Mouse (Mus musculus): ENCODE data around the gene Vasp.

Gene Vasp

DNA sequence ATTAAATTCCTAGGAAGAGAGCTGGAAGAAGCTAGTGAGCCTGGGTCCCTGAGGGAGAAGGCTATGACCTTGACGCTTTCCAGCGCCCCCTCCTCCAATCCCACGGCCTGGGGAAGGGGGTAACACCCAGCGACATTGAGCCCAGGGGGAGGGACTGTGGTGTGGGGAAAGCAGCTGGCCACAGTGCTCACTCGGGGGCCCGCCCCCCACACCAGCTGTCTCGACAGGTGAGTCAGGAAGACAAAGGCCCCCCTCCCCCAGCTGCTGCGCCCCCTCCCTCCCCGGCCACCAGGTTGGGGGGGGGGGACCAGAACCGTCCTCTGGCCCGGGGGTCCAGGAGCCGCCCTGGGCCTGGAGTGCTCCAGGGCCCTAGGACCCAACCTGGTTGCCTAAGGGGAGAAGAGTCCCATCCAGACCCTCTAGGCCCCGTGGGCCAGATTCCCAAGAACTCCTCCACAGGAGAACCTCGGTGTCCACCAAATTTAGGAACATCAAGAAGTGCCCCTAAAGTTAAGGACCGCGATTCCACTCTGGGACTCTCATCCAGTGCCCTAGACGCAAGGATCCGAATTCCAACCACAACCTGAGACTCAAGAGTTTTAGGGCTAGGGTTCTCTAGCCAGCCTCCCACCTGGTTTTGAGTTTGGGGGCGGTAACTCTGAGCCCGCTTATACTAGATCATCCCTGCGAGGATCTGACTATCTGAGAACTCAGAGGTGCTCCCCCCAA lies 944 bp downstream of the Vasp start:
- no peak for DNase-seq (ENCODE audit: low spot score in 2 of 2)

GRCm38 (mm10) chr7:19269721-19270441 lies 1.7 kb downstream of the Vasp start:
- peak in 1 of 2 experiments; percentile 61 for DNase-seq (ENCODE audit: low spot score in 2 of 2)

GRCm38 (mm10) chr7:19268993-19269681 lies 2.5 kb downstream of the Vasp start:
- DNase-seq (ENCODE audit: low spot score in 2 of 2), result no peak

GRCm38 (mm10) chr7:19267051-19267450 lies 4.6 kb downstream of the Vasp start:
- no peak for DNase-seq (ENCODE audit: low spot score in 2 of 2)

GRCm38 (mm10) chr7:19265928-19266822 lies 5.4 kb downstream of the Vasp start:
- peak; percentile 68 to 77 for DNase-seq (ENCODE audit: low spot score in 2 of 2)

- DNase-seq (ENCODE audit: low spot score in 2 of 2), result no peak
Measured at GRCm38 (mm10) chr7:19265147-19265546, 6.5 kb downstream of the Vasp start.

GRCm38 (mm10) chr7:19258336-19258735 lies 13.3 kb downstream of the Vasp start:
- DNase-seq (ENCODE audit: low spot score in 2 of 2), result no peak

DNA sequence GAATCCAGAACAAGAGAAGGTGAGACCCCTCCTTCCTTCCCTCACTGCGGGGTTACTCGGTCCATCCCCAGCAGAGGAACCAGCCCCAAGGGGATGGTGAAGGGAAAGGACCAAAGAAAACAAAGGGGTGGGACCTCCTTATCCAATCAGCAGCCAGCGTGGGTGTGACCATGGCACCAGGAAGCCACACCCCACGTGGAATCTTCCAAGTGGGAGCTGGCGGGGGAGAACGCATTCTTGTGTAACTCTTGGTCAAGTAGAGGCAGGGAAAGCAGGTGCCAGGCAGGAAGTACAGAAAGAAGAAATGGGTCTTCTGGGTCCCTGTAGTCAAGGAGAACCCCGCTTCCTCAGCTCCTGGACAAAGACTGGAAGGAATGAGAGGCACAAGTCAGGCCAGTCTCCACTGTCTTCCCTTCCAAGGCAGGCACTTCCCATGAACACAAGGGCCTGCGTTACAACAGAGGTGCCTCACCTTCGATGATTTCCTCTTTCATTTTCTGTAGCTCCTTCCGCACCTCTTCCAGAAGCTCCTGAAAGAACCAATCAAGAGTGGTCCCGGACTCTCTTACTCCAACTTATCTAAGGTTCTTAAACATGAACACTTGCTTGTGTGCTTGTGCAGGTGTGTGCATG lies 14.1 kb downstream of the Vasp start:
- peak; percentile 84 to 87 for DNase-seq (ENCODE audit: low spot score in 2 of 2)

DNA sequence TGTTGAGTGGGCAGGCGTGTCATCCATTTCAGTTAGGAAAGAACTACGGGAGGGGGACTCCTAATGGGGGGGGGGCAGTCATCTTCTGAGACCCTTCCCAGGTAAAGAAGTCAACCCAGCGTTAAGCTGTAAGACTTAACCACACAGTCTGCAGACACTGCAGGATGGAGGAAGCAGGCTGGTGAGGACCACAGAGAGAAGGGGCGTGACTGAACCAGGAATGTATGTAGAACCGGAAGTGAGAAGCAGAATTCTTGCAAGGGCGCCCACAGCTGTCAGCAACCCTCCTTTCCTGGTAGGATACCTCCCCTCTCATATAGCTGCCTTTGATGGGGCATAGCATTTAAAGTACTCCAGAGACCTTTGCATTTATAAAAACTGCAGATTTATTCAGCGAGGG lies 15.1 kb downstream of the Vasp start:
- no peak for DNase-seq (ENCODE audit: low spot score in 2 of 2)

DNA sequence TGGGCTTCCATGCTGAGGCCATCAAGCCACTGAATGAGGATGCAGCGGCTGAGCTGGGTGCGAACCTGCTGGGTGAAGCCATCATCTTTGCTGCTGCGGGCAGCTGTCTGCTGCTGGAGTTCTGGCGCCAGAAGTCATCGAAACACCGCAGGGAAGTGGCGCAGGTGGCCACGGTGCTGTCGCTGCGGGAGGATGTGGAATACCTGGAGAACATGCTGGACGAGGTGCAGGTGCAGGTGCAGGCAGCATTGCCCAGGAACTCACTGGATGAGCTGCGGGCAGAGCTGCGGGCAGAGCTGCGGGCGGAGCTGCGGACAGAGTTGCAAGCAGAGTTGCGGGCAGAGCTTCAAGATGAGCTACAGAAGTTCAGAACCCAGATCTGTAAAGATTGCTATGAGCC lies 16.2 kb downstream of the Vasp start:
- no peak for DNase-seq (ENCODE audit: low spot score in 2 of 2)

GRCm38 (mm10) chr7:19253437-19253836 lies 18.2 kb downstream of the Vasp start:
- no peak for DNase-seq (ENCODE audit: low spot score in 2 of 2)

DNA sequence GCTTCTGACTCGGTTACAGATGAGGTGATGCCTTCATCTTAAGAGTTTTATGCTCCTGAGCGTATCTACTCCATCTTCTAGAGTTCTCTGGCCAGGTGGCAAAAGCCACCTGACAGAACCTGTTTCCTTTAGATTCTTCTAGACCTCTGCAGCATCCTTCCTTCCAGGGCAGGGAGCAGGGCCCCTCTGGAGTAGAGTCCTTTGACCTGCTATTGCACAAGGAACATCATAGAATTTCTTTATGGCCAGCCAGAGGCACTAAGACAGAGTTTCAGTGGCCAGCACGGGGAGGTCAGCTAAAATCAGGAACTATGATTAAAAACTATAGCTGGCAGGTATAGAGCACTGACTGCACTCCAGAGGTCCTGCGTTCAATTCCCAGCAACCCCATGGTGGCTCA lies 19.5 kb downstream of the Vasp start:
- no peak for DNase-seq (ENCODE audit: low spot score in 2 of 2)

DNA sequence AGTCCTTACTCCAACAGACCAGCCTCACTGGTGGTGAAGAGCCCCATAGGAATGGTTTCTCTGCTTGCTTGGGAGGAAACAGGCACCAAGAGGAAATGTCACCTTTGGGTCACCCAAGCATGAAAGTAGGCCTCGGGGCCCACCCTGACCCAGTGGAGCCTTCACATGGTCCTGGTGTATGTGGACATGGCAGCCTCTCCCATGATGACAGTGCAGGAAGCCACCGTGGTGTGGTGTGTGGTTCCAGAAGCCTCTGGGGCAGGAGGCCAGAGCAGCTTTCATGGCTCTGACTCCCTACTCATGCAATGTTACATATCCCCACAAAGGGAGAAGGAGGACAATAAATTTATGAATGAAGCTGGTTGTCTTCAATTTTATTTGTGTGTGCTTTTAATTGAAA lies 24.1 kb downstream of the Vasp start:
- no peak for DNase-seq (ENCODE audit: low spot score in 2 of 2)

DNA sequence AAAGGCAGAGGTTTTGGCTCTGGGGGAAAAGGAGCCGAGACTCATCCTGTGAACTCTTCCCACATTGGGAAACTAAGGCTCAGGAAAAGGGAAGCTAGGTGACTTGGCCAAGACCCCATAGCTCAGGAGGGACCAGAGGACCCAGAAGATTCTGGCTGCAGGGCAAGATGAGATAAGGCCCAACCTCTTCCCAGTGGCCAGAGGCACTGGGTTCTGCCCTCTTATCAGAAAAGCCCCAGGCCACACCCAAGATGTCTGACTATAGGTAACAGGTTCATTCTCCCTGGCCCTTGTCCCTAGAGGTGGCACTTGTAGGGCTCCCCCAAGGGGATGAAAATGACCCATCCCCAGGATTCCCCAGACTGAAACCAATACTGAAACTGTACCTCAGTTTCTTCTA lies 24.8 kb downstream of the Vasp start:
- DNase-seq (ENCODE audit: low spot score in 2 of 2), result no peak

- DNase-seq (ENCODE audit: low spot score in 2 of 2), result no peak
Measured at GRCm38 (mm10) chr7:19245083-19245482, 26.5 kb downstream of the Vasp start.

GRCm38 (mm10) chr7:19243858-19244257 lies 27.8 kb downstream of the Vasp start:
- no peak for DNase-seq (ENCODE audit: low spot score in 2 of 2)

DNA sequence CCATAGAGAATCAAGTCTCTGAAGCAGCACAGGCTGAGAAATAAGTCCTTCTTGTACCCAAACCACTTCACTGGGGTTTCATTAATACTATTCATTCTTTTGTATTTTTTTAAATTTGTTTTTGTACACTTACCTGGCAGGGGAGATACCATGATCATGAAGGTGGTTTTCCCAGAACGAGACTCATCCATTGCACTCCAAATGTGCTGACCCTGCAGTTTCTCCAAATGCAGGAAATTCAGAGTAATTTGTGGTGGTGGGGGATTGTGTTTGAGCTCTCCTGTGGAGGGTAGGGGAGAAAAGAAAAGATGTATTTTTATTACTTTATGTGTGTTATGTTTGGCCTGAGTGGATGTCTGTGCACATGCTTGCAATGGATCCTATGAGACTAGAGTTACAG lies 29.6 kb downstream of the Vasp start:
- no peak for DNase-seq (ENCODE audit: low spot score in 2 of 2)

GRCm38 (mm10) chr7:19240905-19241463 lies 30.6 kb downstream of the Vasp start:
- peak in 1 of 2 experiments; percentile 61 for DNase-seq (ENCODE audit: low spot score in 2 of 2)

GRCm38 (mm10) chr7:19239986-19240385 lies 31.6 kb downstream of the Vasp start:
- peak in 1 of 2 experiments; percentile 59 for DNase-seq (ENCODE audit: low spot score in 2 of 2)

GRCm38 (mm10) chr7:19239423-19239822 lies 32.2 kb downstream of the Vasp start:
- peak; percentile 89 to 97 for DNase-seq (ENCODE audit: low spot score in 2 of 2)

- DNase-seq (ENCODE audit: low spot score in 2 of 2), result no peak
Measured at GRCm38 (mm10) chr7:19238344-19238743, 33.3 kb downstream of the Vasp start.
